Mouse (Mus musculus): ENCODE measurements around the gene Kmt2e.
"Not testable (repeated sequence)": the region's sequence is repeated elsewhere in the genome, so short reads cannot be mapped to it uniquely, and the experiment has no call there.

Kmt2e gene

DNA sequence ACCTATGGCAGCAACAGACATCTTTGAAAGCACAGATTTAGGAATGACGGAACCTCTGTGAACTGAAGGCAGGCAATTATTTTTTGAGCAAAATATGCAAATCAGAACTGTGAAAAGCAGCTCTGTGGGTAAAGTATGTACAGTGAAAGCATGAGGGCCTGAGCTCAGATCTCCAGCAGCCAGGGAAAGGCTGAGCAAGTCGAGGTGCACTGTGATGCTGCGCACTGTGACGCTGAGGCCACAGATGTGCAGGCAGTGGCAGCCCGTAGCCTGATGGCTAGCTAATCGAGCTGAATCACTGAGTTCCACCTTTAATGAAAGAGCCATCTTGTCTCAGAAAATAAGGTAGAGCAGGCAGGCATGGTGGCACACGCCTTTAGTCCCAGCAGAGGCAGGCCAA, 101.5 kb downstream of the Kmt2e start:
- in situ Hi-C loops (cut with MboI, MseI): no loop called here

DNA sequence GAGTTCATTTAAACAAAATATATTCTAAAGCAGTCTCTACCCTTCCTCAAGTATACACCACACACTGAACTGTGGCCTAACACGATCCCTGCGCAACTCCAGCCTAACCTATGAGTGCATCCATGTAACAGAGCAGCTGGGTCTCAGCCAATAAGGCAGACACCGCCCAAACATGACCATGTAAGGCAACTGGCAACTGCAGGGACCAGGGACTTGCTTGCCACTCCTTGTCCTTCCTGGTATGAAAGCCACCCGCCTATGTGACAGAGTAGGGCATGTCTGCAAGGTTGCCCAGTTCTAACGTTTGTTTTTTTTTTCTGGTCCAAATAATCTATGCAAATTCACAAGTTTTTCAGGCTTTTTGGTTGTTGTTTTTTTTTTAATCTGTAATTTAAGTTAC, 117.4 kb downstream of the Kmt2e start:
- in situ Hi-C loops (cut with MboI, MseI): no loop called here

DNA sequence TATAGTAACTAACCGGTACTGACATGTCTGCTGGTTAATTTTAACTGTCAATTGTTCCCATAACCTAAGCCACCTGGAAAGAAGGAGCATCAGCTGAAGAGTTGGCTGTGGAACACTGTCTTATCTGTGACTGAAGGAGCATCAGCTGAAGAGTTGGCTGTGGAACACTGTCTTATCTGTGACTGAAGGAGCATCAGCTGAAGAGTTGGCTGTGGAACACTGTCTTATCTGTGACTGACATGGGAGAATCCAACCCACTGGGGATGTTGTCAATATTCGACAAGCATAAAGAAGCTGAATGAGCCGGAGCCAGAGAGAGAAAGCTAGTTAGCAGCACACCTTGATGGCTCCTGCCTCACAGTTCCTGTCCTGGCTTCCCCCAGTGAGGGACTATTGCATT, 119.1 kb downstream of the Kmt2e start:
- in situ Hi-C loops (cut with MboI, MseI): not testable (repeated sequence)

Data from T-helper 2 cell (primary cell).